Mouse (Mus musculus): ENCODE results near the gene Ogfod2.

Gene Ogfod2

GRCm38 (mm10) chr5:124095077-124095581 is 17.0 kb upstream of the Ogfod2 start:
- peak in 1 of 2 experiments; percentile 43 for DNase-seq

- DNase-seq = peak; percentile 98 to 100
Observed at GRCm38 (mm10) chr5:124095596-124096232, 16.4 kb upstream of the Ogfod2 start, which contains the start of gene Abcb9. Abcb9 (minus strand) TSS chr5:124095798.

GRCm38 (mm10) chr5:124098923-124099322 is 13.2 kb upstream of the Ogfod2 start:
- DNase-seq = no peak

- no peak for DNase-seq
Observed at GRCm38 (mm10) chr5:124100128-124101044, 11.7 kb upstream of the Ogfod2 start.

GRCm38 (mm10) chr5:124102326-124102725 is 9.8 kb upstream of the Ogfod2 start:
- no peak for DNase-seq

- no peak for DNase-seq
Observed at GRCm38 (mm10) chr5:124103020-124103419, 9.1 kb upstream of the Ogfod2 start.

GRCm38 (mm10) chr5:124103552-124103951 is 8.5 kb upstream of the Ogfod2 start:
- DNase-seq = no peak

GRCm38 (mm10) chr5:124111077-124111741 is 888 bp upstream of the Ogfod2 start:
- DNase-seq = peak in 1 of 2 experiments; percentile 67

GRCm38 (mm10) chr5:124112531-124112930 is 434 bp downstream of the Ogfod2 start:
- DNase-seq = peak in 1 of 2 experiments; percentile 27

GRCm38 (mm10) chr5:124113030-124113429 is 933 bp downstream of the Ogfod2 start:
- peak; percentile 75 to 76 for DNase-seq

GRCm38 (mm10) chr5:124114276-124115025 is 2.4 kb downstream of the Ogfod2 start:
- DNase-seq = no peak

- DNase-seq = no peak
Observed at GRCm38 (mm10) chr5:124115531-124115930, 3.4 kb downstream of the Ogfod2 start.

- DNase-seq = peak; percentile 82 to 87
Observed at GRCm38 (mm10) chr5:124115990-124116845, 4.1 kb downstream of the Ogfod2 start, which contains the start of gene Arl6ip4. Arl6ip4 (plus strand) TSS chr5:124116089.

GRCm38 (mm10) chr5:124119204-124119603 is 7.1 kb downstream of the Ogfod2 start:
- no peak for DNase-seq

GRCm38 (mm10) chr5:124122357-124122756 is 10.3 kb downstream of the Ogfod2 start:
- no peak for DNase-seq

- DNase-seq = no peak
Observed at GRCm38 (mm10) chr5:124125093-124125492, 13.0 kb downstream of the Ogfod2 start.

GRCm38 (mm10) chr5:124134261-124134660 is 22.2 kb downstream of the Ogfod2 start:
- no peak for DNase-seq

- DNase-seq = peak; percentile 51 to 60
Observed at GRCm38 (mm10) chr5:124138066-124138465, 26.0 kb downstream of the Ogfod2 start.

- DNase-seq = peak; percentile 64 to 82
Observed at GRCm38 (mm10) chr5:124149028-124149427, 36.9 kb downstream of the Ogfod2 start.

- peak in 1 of 2 experiments; percentile 68 for DNase-seq
Observed at GRCm38 (mm10) chr5:124150895-124151294, 38.8 kb downstream of the Ogfod2 start.

- no peak for DNase-seq
Observed at GRCm38 (mm10) chr5:124152734-124153133, 40.6 kb downstream of the Ogfod2 start.
